In the genomic region with DNA sequence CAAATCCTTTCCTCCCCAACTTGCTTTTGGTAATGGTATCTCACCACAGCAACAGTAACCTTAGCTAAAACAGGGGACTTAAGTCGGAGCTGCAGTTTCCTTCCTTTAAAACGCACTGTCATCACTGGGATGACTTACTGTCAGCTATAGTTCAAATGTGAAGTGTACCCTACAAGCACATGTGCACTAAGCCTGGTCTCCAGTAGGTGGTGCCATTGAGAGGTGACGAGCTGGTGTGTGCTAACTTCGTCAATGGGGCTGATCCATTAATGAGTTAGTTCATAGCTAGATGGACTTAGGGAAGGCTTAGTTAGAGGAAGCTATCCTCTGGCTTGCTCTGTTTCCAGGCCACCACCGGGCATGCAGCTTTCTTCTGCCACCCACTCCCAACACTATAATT, we compare ENCODE assay signal across 8 mouse cellular contexts. TPM values are rescaled to one million over a fixed set of nuclear protein-coding genes. Genes with fewer than 3 reads are reported as not detected.
DNase-seq lines count a peak whose midpoint lies in the region; ATAC-seq and TF ChIP-seq lines count a peak whose summit lies in the region.

No protein-coding gene starts in this region.

- TF ChIP-seq POLR2A in lung, adult 2 months (IDR thresholded peaks at IDR 0.05; ENCODE audit: borderline replicate concordance, extremely low read depth, low read depth, low read length), result no peak

- no peaks in the 10 kb centered on the region for H3K4me1 ChIP-seq in lung, adult 2 months (ENCODE audit: control insufficient read depth, insufficient read depth, low read length)

- no peak overlapping the region for H3K4me3 ChIP-seq in lung, adult 2 months (replicated peaks; ENCODE audit: extremely low read depth, low read depth, low read length)

- ATAC-seq in CD4-positive, CD25-positive, alpha-beta regulatory T cell, adult 4 months, result no peak

- peak; percentile 70 for DNase-seq in CD4-positive, CD25-positive, alpha-beta regulatory T cell, adult 2 months (ENCODE audit: low read depth, low spot score)
- peak; percentile 61 for DNase-seq in Muller cell, postnatal 12 days (ENCODE audit: inconsistent ontology term)
- DNase-seq in cerebellum, postnatal 10 days, result peak; percentile 95 to 97
- DNase-seq in frontal cortex, postnatal 25 days (ENCODE audit: low spot score in 2 of 2), result peak; percentile 59 to 66
- DNase-seq in kidney, postnatal 4 days, result peak; percentile 87
- peak; percentile 68 for DNase-seq in lung, adult 2 months
- DNase-seq in right cerebral cortex, adult 18-20 months, result peak; percentile 76

- WGBS in lung, adult 2 months, result 12% methylated on average over 5 of the region's 5 CpGs

- TF ChIP-seq CTCF in lung, adult 2 months (IDR thresholded peaks at IDR 0.05; ENCODE audit: insufficient read depth, low read length), result peak; percentile 93

RNA-seq across cellular contexts. Expression of gene Pimreg, which starts 10.8 kb away (rescaled TPM):
- polyA plus RNA-seq in CD4-positive, CD25-positive, alpha-beta regulatory T cell, adult 4 months (2017; shearing (Covaris generic)), result 1 to 10 TPM; 1.8 to 5.1 TPM
- 1.2 and 1.8 TPM in 2 replicates for polyA plus RNA-seq in lung, adult 2 months (2012; rRNA removed)

RNA-seq across cellular contexts. Expression of gene Aipl1, which starts 15.3 kb away (rescaled TPM):
- polyA plus RNA-seq in CD4-positive, CD25-positive, alpha-beta regulatory T cell, adult 4 months (2017; shearing (Covaris generic)), result not detected
- 0.08 and 0.11 TPM in 2 replicates for polyA plus RNA-seq in lung, adult 2 months (2012; rRNA removed)
